Mouse (Mus musculus): ENCODE data around the gene Naa11.

Gene Naa11

GRCm38 (mm10) chr5:97392160-97392559, at the start of gene Naa11:
Gene Naa11, minus strand, starts transcription at chr5:97392379.
- DNase-seq (ENCODE audit: low read depth, low spot score) = peak; percentile 60

DNA sequence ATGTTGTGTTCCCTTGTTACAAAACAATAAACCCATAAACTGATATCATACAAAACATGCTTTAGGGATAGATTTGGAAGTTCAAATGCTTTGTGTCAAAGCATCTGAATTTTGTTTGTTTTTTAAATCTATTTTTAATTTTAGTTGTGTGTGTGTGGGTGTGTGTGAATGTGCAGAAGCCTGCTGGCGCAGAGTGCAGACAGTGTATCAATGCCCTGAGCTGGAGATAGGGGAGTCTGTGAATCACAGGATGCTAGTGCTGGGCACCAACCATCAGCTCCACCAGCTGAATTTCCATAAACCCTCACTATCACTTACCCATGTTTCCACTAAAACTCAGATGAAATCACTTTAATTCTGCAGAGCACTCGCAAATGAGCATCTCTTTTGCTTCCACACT, 40.3 kb upstream of the Naa11 start:
- DNase-seq (ENCODE audit: low read depth, low spot score) = no peak

DNA sequence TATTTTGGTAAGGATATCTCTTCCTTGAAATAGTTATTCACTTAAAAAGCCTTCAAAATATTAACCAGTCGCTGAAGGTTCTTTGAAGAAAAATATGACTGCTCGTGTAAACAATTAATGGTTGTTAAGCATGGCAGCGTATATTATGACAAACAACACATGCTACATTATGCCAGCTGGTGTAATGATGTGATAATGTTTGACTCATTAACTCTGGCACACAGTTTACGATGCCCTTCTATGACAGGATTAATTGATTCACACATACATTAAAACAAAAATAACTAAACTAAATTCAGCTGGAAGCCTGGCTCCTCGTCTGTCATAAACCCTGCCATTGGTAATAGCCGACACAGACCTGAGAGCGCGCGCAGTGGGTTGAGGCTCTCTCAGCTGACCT, 37.8 kb upstream of the Naa11 start:
- DNase-seq (ENCODE audit: low read depth, low spot score) = no peak

DNA sequence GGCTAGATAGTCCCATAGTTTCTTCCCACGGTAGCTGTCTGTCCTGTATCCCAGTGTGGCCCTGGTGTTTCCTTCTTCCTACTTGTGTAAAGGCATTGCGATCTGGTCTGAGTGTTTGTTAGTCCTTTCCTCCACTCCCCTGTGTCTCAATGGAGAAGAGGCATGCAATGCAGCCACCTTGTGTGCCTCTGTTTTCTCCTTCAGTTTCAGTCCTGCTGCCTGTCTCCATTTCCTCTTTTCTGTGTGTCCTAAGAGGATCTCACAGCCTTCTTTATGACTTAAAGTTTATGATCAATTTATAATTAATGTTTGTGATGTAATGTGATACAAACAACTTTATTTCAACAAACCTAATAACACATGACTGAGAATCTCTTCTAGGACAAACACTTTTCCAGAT, 29.5 kb upstream of the Naa11 start:
- no peak for DNase-seq (ENCODE audit: low read depth, low spot score)

DNA sequence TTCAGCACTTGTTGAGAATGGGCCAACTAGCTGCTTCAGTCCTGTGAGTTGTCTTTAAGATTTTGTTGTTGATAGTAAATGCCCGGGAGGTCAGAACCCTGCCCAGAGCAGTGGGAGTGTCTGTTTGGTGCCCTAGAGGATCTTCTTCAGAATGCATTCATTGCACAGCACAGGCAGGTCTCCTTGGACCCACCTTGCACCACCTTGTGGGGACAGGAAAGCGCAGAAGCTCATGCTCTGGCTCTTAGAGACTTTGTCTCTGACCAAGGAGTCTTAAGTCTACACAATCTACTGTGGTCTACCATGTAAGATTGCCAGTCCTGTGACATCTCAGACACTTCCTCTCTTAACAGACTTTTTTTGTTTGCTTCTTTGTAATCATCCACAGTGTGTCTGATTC, 25.0 kb upstream of the Naa11 start:
- DNase-seq (ENCODE audit: low read depth, low spot score) = peak; percentile 34

DNA sequence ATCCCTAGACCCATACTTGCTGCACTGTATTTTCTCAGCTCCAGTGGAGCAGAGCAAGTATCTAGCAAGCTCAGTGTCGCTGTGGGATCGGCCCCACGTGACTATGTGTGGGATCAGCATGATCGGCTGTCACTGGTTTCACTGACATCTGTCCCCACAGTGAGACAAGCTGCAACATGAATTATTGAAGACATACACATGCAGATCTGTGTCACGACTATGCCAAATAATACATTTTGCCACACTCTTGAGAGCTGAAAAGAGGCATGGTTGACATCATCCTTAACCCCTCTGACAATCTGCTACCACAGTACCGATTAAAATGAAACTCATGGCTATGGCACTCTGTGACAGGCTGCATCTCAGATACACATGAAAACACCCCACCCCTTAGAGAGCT, 23.7 kb upstream of the Naa11 start:
- no peak for DNase-seq (ENCODE audit: low read depth, low spot score)

- DNase-seq (ENCODE audit: low read depth, low spot score) = no peak
These were observed 21.5 kb upstream of the Naa11 start for GRCm38 (mm10) chr5:97413716-97414115.

GRCm38 (mm10) chr5:97410190-97410589, 18.0 kb upstream of the Naa11 start:
- no peak for DNase-seq (ENCODE audit: low read depth, low spot score)

- DNase-seq (ENCODE audit: low read depth, low spot score) = no peak
These were observed 17.1 kb upstream of the Naa11 start for GRCm38 (mm10) chr5:97409234-97409704.

DNA sequence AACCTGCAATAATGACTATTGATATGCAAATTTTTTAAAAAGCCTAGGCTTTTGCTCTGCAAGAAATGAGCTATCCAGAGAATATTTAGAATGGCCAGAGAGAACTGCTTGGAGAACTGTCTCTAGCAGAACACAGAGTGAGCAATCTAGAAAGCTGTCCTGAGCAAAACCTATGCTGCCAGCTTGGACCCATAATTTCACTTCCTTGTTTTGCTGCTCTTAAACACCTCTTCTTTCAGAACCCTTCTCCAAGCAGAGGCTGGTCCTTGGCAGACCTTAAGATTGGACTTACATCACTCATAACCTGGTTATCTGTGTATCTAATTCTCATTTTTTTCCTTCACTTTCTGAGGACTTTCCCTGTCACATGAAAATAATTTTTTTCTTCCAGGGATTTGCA, 8.9 kb upstream of the Naa11 start:
- DNase-seq (ENCODE audit: low read depth, low spot score) = no peak

DNA sequence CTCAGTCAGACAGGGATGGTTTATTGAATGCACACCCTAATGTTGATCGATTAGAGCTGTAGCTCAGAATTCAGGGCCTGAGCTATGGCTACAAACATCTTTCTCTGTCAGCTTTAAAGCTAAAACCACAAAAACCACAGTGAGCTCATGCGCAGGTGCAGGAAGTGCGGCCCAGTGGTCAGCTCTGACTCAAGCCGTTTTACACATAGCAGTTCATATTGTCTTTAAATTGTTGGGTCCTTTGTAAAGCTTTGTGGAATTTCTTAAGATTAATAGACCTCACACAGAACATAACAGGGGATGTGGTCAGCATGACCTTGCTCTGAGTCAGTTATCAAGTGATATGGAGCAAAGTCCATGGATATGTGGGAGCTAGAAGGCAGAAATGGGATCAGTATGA, 5.4 kb upstream of the Naa11 start:
- DNase-seq (ENCODE audit: low read depth, low spot score) = no peak

GRCm38 (mm10) chr5:97387622-97388021, 4.6 kb downstream of the Naa11 start:
- DNase-seq (ENCODE audit: low read depth, low spot score) = no peak

DNA sequence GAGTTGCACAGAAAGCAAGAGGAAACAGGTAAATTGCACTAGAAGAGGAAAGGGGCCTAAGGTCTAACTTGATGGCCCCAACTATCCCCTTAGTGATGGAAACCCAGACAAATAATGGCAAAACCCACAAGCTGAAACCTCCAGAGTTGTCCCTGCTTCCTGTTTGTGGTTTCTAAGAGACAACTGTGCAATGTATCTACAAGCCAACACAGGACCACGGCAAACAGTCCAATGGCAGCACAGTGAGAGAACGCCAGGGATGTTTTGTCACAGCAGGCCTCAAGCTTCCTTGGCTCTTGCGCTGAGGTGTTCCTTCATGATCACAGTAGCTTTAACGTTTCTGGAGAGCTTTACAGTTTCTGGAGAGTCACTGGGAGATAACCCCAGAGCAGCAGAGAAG, 7.8 kb downstream of the Naa11 start:
- no peak for DNase-seq (ENCODE audit: low read depth, low spot score)

DNA sequence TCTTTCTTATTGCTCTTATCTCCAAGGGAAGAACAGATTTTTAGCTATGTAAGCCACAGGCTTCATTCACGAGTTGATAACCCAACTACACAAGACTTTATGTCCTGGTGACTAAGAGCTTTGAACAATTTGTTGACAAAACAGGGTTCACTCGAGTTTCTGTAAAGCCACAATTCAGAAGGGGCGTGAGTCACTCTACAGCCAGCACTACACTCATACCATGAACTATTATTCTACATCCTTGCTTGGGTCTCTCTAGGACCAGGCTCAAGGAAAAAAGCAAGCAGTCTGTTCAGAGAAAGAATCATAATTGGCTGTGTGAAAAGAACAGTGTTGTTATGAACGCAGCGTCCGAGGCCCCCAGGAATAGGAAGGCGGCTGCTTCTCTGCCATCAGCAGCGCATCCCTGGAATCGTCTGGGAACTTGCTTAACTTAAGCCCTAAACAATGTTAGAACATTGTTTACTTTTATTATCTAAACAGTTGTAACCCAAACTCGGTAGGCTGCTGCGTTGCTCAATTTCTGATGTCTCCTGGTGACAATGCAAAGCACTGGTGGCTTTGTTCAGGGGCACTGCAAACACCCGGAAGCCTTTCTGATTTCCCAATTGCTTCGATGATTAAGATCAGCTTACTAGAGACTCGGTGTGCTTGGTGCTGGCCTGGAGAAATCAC, 9.5 kb downstream of the Naa11 start:
- no peak for DNase-seq (ENCODE audit: low read depth, low spot score)

DNA sequence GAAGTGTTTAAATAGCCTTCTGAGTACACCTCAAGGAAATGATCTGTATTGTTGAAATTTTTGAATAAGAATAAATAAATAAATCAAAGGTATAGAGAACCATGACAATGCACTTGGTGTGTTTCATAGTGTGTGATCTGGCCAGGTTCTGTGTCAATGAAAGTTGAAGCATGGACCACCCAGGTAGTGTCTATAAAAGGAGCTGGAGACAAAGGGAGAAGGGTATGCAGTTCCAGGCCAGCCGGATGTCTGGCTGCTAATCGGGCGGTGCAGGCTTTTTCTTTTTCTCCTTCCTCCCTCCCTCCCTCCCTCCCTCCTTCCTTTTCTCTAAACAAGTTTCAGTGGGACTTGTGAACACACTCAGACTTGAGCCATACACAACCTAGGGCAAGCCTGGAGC, 12.2 kb downstream of the Naa11 start:
- DNase-seq (ENCODE audit: low read depth, low spot score) = peak; percentile 34

DNA sequence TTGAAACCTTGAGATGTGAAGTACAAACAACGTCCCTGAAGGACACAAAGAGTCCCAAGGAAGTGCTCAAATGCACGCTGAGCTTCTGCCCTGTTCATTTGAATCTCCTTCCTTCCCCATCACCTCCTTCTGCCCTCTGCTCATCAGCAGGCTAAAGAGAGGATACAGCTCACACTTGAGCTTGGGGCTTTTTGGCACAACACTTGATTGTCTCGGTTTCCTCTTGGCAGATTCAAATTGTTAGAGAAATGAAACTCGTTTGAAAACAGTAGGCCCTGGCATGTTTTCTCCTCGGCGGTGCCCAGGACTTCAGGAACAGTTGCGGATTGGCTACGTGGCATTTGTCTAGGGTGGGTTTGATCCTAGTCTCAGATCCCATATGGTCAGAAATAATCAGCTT, 27.4 kb downstream of the Naa11 start:
- DNase-seq (ENCODE audit: low read depth, low spot score) = no peak

DNA sequence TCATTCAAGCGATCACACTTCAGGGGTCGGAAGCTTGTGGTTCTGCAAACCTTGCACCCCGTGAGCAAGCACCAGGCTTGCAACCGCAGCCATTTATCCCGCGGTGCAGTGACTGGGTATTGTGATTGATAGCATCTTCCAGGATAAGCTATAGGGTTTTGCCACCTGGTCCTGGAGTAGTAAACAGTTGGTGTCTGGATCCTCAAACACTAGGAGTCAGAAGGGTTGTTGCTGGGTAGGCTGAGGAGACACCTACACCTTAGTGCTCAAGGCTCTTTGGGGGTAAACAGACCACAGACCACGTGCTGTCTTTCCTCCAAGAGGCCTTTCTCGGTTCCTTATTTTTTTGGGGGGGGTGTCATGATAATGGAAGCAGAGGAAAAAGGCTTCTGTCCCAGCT, 27.9 kb downstream of the Naa11 start:
- DNase-seq (ENCODE audit: low read depth, low spot score) = no peak

DNA sequence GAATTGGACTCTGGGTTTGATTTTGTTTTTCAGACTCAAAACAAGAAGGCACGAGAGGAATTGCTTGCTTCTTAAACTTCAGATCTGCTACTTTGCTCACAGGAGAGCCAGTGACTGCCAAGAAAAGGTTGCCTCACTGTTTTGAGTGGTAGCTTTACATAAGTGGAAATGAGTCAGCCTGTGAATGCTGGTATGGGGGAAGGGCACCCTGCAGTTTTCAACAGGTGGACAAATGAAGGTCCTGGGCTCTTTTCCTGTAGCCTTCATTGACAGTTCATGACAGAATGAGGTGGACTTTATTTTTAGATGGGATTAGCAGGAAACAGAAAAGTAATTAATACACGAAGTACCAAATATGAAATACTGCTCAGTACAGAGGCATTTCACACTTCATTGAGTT, 29.6 kb downstream of the Naa11 start:
- no peak for DNase-seq (ENCODE audit: low read depth, low spot score)

GRCm38 (mm10) chr5:97359104-97359503, 33.1 kb downstream of the Naa11 start:
- DNase-seq (ENCODE audit: low read depth, low spot score) = no peak

DNA sequence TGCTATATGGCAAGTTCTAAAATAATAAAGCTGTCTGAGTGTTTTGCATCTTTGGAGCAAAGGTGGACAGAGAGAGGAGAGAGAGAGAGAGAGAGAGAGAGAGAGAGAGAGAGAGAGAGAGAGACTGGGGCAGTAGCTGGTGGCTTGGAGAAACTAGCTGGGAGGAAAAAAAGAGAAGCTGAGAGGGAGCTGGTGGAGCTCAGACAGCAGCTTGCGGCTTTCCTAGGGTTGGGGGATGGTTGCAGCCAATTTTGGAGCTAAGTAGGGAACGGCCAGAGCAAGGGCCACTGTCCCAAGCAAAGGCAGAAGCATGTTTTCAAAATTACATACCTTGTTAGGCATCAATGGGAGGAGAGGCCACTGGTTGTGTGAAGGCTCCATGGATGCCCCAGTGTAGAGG, 36.0 kb downstream of the Naa11 start:
- no peak for DNase-seq (ENCODE audit: low read depth, low spot score)

- no peak for DNase-seq (ENCODE audit: low read depth, low spot score)
These were observed 37.0 kb downstream of the Naa11 start for GRCm38 (mm10) chr5:97355152-97355551.

DNA sequence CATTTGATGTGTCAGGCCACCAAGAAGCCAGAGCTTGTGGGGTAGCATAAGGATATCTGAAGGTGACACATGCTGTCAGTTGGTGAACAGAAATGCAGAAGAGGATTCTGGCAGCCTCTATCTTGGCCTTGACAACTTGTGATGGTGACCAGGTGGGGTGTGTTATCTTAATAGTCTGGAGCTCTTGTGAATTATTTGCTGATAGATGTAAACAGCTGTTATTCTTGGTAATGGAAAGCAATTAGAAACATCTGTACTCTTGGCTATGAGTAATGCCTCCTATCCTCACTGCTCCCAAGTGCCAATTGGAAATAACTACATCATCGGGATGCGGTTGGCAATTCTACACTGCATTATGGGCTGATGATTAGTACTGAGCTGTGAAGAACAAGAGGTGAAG, 43.4 kb downstream of the Naa11 start:
- no peak for DNase-seq (ENCODE audit: low read depth, low spot score)

DNA sequence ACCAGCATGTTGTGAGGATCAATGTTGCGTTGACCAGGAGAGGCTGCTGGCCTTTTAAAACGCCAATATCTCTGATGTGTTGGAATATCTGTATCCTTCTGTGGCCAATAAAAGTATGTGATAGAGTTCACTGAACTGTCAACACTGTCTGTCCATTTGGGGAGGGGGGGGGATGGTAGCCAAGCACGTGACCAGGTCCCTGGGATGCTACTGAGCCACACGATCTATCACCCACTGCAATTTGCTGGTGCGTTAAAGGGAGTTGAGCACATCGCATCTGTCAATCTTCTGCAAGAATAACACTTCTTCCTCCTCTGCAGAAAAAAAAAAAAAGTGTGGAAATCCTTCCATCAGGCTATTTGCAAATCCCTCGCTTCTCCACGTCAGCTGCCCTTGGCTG, 43.9 kb downstream of the Naa11 start:
- no peak for DNase-seq (ENCODE audit: low read depth, low spot score)

DNA sequence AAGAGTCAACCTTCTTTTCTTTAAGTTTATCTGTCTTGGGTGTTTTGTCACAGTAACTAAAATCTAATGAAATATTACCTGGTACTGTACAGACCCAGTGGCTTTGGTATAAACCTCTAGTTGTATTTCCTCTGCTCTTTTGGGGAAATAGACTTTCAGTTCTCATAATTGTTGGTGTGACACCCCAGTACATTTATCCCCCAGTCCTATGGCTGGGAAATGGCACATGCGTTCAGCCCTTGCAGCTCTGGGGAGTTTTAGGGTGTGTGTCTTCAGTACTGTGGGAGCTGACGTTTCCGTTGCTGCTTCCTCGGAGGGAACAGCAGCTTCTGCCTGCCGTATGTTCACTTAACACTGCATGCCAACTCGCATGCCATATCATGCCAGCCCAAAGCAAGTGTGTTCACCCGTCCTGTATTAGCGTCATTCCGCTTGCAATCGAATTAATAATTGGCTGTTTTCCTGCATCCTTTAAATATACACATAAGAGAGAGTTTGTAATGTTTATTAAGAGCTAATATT, 46.4 kb downstream of the Naa11 start:
- no peak for DNase-seq (ENCODE audit: low read depth, low spot score)
